Mouse (Mus musculus): ENCODE measurements around the gene Uvrag.

DNA sequence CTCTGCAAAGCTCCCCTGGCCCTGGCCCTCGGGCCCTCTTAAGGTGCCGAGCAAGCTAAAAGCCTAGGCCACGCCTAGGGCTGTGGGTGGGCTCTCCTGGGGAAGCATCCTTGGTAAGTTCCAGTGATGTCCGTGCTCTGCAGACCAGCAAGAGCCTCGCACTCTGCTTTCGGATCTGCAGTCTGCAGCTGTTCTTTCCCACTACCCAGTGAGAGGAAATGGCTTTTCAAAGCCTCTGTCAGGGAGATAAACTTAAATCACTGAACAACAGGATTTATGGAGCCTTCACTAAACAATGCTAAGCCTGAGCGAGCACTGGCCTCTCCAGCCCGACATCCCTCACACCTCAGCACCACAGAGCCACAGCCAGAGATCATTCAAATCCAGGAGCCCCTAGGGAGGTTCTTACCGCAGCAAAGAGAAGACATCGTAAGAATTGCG is 75.5 kb downstream of the Uvrag start:
- TF ChIP-seq GATA1 (IDR thresholded peaks at IDR 0.05; ENCODE audit: borderline replicate concordance, low read length) = no peak
- no peak for TF ChIP-seq FLI1 (IDR thresholded peaks at IDR 0.05; ENCODE audit: low read length)
